Mouse (Mus musculus) forebrain, embryonic 14.5 days (tissue): ENCODE measurements around the gene Zfp579. TPM values are rescaled to one million over a fixed set of nuclear protein-coding genes. Genes with fewer than 3 reads are reported as not detected.

ENCODE experiments used
- ATAC-seq: fragments of 200-750 bp; cut with Nextera tagmentation; 2 replicates; pipeline ENCODE4 v1.8.0; 2017; ENCODE audit warnings: mild to moderate bottlenecking, moderate library complexity
- DNase-seq: peaks from one replicate; pipeline ENCODE4 v3.0.0-alpha.2; 2015; ENCODE audit warnings: low spot score
- H3K27ac ChIP-seq: fragments of 300-500 bp; sonication (generic); 2 replicates; pipeline ENCODE4 v1.5.1; 2014; ENCODE audit warnings: low read depth, mild to moderate bottlenecking, control low read depth, low read length, moderate library complexity
- H3K27me3 ChIP-seq: fragments of 300-500 bp; sonication (generic); replicated peaks from 2 replicates; pipeline ENCODE4 v1.6.1; 2014; ENCODE audit warnings: low read length, control low read depth, mixed read lengths; ENCODE audit not compliant: control insufficient read depth, insufficient read depth
- H3K36me3 ChIP-seq: fragments of 300-500 bp; sonication (generic); 2 replicates; pipeline ENCODE4 v1.6.1; 2014; ENCODE audit warnings: low read length, control low read depth; ENCODE audit not compliant: control insufficient read depth, insufficient read depth
- H3K4me1 ChIP-seq: fragments of 300-500 bp; sonication (generic); 2 replicates; pipeline ENCODE4 v1.6.1; 2014; ENCODE audit warnings: antibody characterized with exemption, low read length, control low read depth; ENCODE audit not compliant: control insufficient read depth, insufficient read depth
- H3K4me2 ChIP-seq: fragments of 300-500 bp; sonication (generic); 2 replicates; pipeline ENCODE4 v1.6.1; 2014; ENCODE audit warnings: mild to moderate bottlenecking, control low read depth, low read length
- H3K4me3 ChIP-seq: fragments of 300-500 bp; sonication (generic); 2 replicates; pipeline ENCODE4 v1.5.1; 2014; ENCODE audit warnings: low read depth, low read length, control low read depth
- H3K9ac ChIP-seq: fragments of 300-500 bp; sonication (generic); 2 replicates; pipeline ENCODE4 v1.6.1; 2014; ENCODE audit warnings: mild to moderate bottlenecking, low read length, control low read depth, moderate library complexity
- H3K9me3 ChIP-seq: fragments of 300-500 bp; sonication (generic); replicated peaks from 2 replicates; pipeline ENCODE4 v1.6.1; 2016; ENCODE audit warnings: low read length, control low read depth, mixed read lengths; ENCODE audit not compliant: control insufficient read depth
- WGBS: fragments of 180-500 bp; shearing (Covaris S2); extraction: QIAGEN DNeasy Blood & Tissue Kit; methylation state at CpG from one replicate; pipeline ENCODE4 v1.1.7; 2014; 5-methylcytosine and 5-hydroxymethylcytosine counted together
- polyA plus RNA-seq: library from polyadenylated mRNA; unstranded; fragments of >200 nt; fragmentation: Nextera tagmentation; extraction: Ambion mirVana; gene quantifications from 2 replicates; pipeline ENCODE4 v1.2.1, GENCODE M21; 2014

The Zfp579 gene
- polyA plus RNA-seq, 1 experiment from 2014 or later, result 37.9 TPM

DNA sequence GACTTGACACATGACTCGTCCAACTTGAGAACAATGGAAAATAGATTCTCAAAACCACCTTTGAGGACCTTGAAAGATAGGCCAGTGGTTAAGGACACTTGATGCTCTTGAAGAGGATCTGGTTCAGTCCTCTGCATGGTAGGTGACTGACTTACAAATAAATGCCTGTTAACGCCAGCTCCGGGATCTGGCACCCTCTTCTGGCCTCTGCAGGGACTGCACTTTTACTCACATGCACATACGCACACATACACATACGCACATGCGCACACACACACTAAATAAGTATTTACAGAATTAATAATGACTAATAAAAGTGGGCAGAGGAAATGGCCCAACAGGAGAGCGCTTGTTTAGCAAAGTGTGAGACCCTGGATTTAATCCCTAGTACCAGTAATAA is 19.1 kb downstream of the Zfp579 start:
- Histone ChIP-seq H3K9ac (no peak overlapping the region), H3K4me3 (no peak overlapping the region), H3K36me3 (no peaks in the 10 kb centered on the region), H3K9me3 (peaks cover 3% of the 10 kb centered on the region; the same call in 1 of the 2 replicates), H3K4me1 (no peaks in the 10 kb centered on the region), H3K27ac (no peak overlapping the region), H3K4me2 (no peak overlapping the region), H3K27me3 (no peaks in the 10 kb centered on the region)
- ATAC-seq, result no peak
- 93% methylated on average over 7 of the region's 7 CpGs for WGBS
- no peak for DNase-seq

DNA sequence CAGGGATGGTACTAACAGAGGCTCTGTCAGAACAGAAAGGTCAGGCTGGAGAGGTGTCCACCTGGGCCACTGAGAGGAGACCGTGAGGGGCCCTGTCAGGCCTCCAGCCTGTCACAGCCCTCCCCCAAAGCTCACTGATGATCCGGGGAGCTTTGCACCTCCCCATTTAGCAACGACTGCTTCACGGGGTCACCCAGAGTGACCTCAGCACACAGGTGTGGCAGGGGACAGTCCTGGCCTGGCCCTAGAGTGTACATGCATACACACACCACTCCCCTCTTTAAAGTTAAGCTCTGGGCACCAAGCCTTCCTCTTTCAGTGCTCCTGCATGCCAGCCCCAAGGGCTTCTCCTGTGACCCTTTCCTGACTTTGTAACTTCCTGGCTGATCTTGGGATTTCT is 20.5 kb downstream of the Zfp579 start:
- Histone ChIP-seq H3K4me2 (no peak overlapping the region), H3K27ac (no peak overlapping the region), H3K9ac (no peak overlapping the region), H3K36me3 (no peaks in the 10 kb centered on the region), H3K4me1 (no peaks in the 10 kb centered on the region), H3K4me3 (no peak overlapping the region), H3K27me3 (no peaks in the 10 kb centered on the region), H3K9me3 (peaks cover 3% of the 10 kb centered on the region; the same call in 1 of the 2 replicates)
- DNase-seq, result no peak
- 77% methylated on average over 4 of the region's 4 CpGs for WGBS
- no peak for ATAC-seq

DNA sequence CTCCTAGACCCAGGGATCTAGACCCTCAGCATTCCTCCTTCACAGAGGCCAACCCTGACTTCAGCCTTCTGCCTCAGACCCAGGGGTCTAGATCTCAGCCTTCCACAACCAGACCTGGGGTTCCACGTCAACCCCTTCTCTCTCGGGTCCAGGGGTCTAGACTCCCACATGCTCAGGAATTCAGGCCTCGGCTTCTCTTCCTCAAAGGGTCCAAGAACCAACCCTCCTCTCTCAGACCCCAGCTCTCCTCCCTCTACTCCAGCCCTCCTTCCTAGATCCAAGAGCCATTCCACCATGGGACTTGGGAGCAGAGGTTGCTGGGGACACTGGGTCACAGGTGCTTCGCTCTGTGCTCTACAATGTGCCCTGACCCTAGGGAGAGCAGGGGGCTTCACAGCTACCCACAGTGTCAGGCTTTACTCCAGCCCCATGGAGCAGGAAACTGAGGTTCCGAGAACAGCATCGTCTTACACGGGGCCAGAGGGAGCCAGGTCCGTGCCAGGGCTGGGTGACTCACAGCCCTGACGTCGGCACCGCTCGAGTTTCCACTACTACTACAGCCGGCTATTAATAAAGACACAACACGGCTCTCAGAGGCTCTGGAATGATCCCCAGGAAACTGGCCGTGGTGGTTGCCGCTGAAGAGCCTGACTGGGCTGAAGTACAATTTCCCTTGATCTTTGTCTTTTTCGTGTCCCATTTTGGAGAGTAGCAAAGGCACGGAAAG is 23.5 kb downstream of the Zfp579 start:
- 83% methylated on average over 18 of the region's 18 CpGs for WGBS
- Histone ChIP-seq H3K9me3 (peaks cover 3% of the 10 kb centered on the region; the same call in 1 of the 2 replicates), H3K27me3 (no peaks in the 10 kb centered on the region), H3K4me1 (no peaks in the 10 kb centered on the region), H3K4me3 (no peak overlapping the region), H3K36me3 (no peaks in the 10 kb centered on the region), H3K9ac (no peak overlapping the region), H3K27ac (no peak overlapping the region), H3K4me2 (no peak overlapping the region)
- ATAC-seq, result no peak
- DNase-seq, result no peak

DNA sequence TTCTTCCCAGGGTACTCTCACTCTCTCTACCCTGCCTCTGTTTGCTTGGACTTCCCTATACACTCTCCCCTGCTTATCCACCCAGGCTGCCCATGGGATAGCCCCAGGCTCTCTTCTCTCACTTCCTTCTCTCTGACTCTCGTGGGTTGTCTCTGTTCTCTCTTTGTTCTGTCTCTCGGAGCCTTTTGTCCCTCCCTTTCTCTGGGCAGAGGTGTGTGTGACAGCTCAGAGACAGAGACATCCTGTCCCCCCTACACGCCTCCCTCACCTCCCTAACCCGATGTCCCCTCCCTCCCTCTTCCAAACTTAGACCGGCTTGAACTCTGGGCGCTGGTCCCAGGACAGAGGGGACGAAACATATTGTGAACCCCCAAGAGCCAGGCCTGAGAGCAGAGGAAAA is 24.2 kb downstream of the Zfp579 start:
- Histone ChIP-seq H3K4me1 (no peaks in the 10 kb centered on the region), H3K9me3 (peaks cover under 1% of the 10 kb centered on the region; the same call in 1 of the 2 replicates), H3K27me3 (no peaks in the 10 kb centered on the region), H3K4me2 (no peak overlapping the region), H3K4me3 (no peak overlapping the region), H3K9ac (no peak overlapping the region), H3K27ac (no peak overlapping the region), H3K36me3 (no peaks in the 10 kb centered on the region)
- WGBS, result 19% methylated on average over 7 of the region's 7 CpGs
- no peak for DNase-seq
- no peak for ATAC-seq

DNA sequence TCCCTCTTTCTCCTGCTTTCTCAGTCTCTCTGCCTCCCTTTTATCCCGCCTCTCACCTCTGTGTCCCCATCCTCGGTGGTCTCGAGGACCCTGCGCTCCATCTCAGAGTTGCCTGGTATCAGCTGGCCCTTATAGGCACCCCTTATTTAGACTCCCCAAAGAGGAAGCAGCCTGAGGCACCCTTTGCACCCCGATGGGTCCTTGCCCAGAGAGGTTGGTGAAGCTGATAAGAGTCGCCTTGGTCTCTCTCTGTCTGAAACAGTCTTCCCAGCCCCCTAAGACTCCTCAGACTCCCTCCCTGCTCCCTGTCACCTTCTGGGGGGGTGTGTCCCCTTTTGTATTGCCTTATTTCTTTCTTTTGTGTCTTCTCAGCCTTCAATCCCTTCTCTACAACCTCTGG is 24.9 kb downstream of the Zfp579 start, which contains the start of gene Sbk3:
Gene Sbk3 (minus strand): TSS at position 101 of the 400 bp plus-strand sequence.
- Histone ChIP-seq H3K9me3 (no peaks in the 10 kb centered on the region), H3K4me3 (no peak within 1 kb of the TSS), H3K4me1 (no peaks in the 10 kb centered on the region), H3K4me2 (no peak within 1 kb of the TSS), H3K27me3 (no peaks in the 10 kb centered on the region), H3K9ac (no peak within 1 kb of the TSS), H3K27ac (no peak within 1 kb of the TSS), H3K36me3 (no peaks in the 10 kb centered on the region)
- WGBS, result 31% methylated on average over 6 of the region's 6 CpGs
- DNase-seq (no peak), ATAC-seq (no peak)

DNA sequence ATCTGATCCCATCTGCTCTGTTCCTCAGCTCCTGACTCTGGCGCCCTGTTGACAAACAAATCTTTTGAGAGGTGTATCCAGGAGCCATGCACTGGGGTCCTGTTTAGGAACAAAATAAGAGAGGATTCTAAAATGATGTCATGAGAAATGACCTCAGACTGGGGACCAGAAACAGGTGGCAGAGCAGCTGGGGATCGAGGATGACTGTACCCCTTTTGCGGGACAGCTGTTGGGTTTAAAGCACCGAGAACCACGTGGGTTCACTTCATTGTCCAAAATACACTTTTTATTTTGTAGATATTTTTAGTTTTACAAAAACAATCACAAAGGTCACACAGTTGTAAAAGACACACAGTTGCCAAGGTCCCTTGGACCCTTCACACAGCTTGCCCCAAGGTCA is 31.0 kb downstream of the Zfp579 start:
- Histone ChIP-seq H3K27ac (no peak overlapping the region), H3K4me1 (no peaks in the 10 kb centered on the region), H3K4me3 (no peak overlapping the region), H3K4me2 (no peak overlapping the region), H3K9ac (no peak overlapping the region), H3K36me3 (no peaks in the 10 kb centered on the region), H3K9me3 (no peaks in the 10 kb centered on the region), H3K27me3 (no peaks in the 10 kb centered on the region)
- WGBS, result 86% methylated on average over 5 of the region's 5 CpGs
- ATAC-seq (no peak), DNase-seq (no peak)

DNA sequence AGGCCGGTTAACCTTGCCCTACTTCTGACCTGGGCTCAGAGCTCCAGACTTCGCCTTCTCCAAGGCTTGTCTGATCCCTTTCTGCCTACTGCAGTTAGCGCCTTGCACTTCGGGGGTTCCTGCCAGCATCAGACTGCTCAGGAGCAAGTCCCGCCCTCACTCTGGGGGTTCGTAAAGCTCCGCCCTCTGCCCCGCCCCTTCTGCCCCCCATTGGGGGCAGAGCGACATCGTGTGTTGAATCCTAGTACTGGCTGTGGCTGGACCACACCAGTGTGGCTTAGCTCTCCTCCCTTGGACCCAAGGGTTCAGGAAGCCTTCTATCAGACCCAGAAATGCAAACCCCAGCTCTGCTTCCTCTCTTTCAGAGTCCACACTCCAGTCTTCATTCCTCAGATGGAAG is 31.7 kb downstream of the Zfp579 start, which contains the start of gene Sbk2:
Gene Sbk2 (minus strand): TSS at position 135 of the 400 bp plus-strand sequence.
- no peak within 1 kb of the TSS for H3K9ac ChIP-seq
- peak; percentile 66 for DNase-seq
- ATAC-seq, result peak; percentile 66
- WGBS, result 5% methylated on average over 10 of the region's 10 CpGs
- H3K36me3 ChIP-seq, result no peaks in the 10 kb centered on the region
- no peaks in the 10 kb centered on the region for H3K4me1 ChIP-seq
- no peak within 1 kb of the TSS for H3K4me3 ChIP-seq
- no peaks in the 10 kb centered on the region for H3K27me3 ChIP-seq
- H3K27ac ChIP-seq, result no peak within 1 kb of the TSS
- no peaks in the 10 kb centered on the region for H3K9me3 ChIP-seq
- H3K4me2 ChIP-seq, result no peak within 1 kb of the TSS

DNA sequence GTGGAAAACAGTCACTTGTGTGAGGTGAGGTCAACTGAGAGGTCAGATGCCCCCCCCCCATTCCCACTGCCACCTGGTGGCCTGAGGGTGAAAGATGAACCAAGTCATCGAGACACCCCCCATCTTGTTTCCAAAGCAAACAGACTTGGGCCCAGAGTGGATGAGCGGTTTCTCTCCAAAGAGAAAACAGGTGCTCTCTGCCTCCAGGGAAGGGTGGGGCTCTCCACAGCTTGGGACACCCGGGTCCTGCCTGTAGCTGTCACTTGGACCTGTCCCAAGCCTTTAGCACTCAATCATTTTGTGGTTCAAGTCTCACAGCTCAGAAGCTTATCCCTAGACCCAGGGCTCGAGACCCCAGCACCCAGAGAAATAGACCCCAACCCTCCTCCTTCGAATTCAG is 32.4 kb downstream of the Zfp579 start:
- no peak overlapping the region for H3K9ac ChIP-seq
- 81% methylated on average over 5 of the region's 5 CpGs for WGBS
- H3K27ac ChIP-seq, result no peak overlapping the region
- no peaks in the 10 kb centered on the region for H3K4me1 ChIP-seq
- H3K4me3 ChIP-seq, result no peak overlapping the region
- no peak for ATAC-seq
- H3K27me3 ChIP-seq, result no peaks in the 10 kb centered on the region
- H3K9me3 ChIP-seq, result no peaks in the 10 kb centered on the region
- no peak for DNase-seq
- H3K4me2 ChIP-seq, result no peak overlapping the region
- no peaks in the 10 kb centered on the region for H3K36me3 ChIP-seq

DNA sequence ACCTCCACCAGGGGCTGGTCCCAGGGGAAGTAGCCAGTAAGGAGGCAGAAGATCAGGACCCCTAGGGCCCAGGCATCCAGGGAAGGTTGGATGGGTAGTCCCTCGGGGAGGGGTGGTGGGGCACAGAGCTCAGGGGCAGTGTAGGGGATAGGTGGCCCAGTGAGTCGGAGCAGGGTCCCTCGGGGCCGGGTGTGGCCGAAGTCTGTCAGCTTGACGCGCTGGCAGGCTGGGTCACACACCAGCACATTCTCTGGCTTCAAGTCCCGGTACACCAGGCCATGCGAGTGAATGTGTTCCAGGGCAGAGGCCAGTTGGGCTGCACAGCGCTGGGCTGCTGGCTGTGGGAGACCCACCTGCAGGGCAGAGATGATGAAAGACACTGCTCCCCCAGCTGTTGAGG is 38.6 kb downstream of the Zfp579 start:
- no peak overlapping the region for H3K9ac ChIP-seq
- no peaks in the 10 kb centered on the region for H3K27me3 ChIP-seq
- H3K4me2 ChIP-seq, result no peak overlapping the region
- no peaks in the 10 kb centered on the region for H3K4me1 ChIP-seq
- ATAC-seq, result no peak
- DNase-seq, result no peak
- H3K9me3 ChIP-seq, result no peaks in the 10 kb centered on the region
- H3K4me3 ChIP-seq, result no peak overlapping the region
- H3K36me3 ChIP-seq, result no peaks in the 10 kb centered on the region
- WGBS, result 88% methylated on average over 10 of the region's 10 CpGs
- H3K27ac ChIP-seq, result no peak overlapping the region
